Mouse (Mus musculus): Measurements from ENCODE around the gene Ddhd1. TPM values are rescaled to one million over a fixed set of nuclear protein-coding genes. Genes with fewer than 3 reads are reported as not detected.

Gene Ddhd1
- total and polyA plus RNA-seq, 3 experiments = 8.5 to 55.2 (median 31.1) TPM

GRCm38 (mm10) chr14:45559018-45559417 lies 98.9 kb downstream of the Ddhd1 start:
- ATAC-seq (ENCODE audit: extremely low read depth, insufficient number of reproducible peaks, low FRiP score, poor library complexity, severe bottlenecking) (no peak), DNase-seq (ENCODE audit: low spot score) (no peak)
- H3K4me3 ChIP-seq (ENCODE audit: low read depth, low read length) = no peak overlapping the region
- no peaks in the 10 kb centered on the region for H3K36me3 ChIP-seq (replicated peaks)
- H3K27me3 ChIP-seq (ENCODE audit: insufficient read depth, low read length) = peaks cover 12% of the 10 kb centered on the region
- H3K9me3 ChIP-seq (replicated peaks) = no peaks in the 10 kb centered on the region
- H3K4me1 ChIP-seq (ENCODE audit: insufficient read depth, low read depth, low read length) = no peaks in the 10 kb centered on the region
- TF ChIP-seq POLR2AphosphoS5 (IDR thresholded peaks at IDR 0.05; ENCODE audit: insufficient replicate concordance, low read depth, low read length) (no peak), TAL1 (conservative IDR thresholded peaks at IDR 0.05; ENCODE audit: low read depth, low read length) (no peak), CTCF (IDR thresholded peaks at IDR 0.05; ENCODE audit: low read depth, low read length) (no peak), GATA2 (IDR thresholded peaks at IDR 0.05; ENCODE audit: borderline replicate concordance, low read depth, low read length) (no peak), GATA1 (IDR thresholded peaks at IDR 0.05; ENCODE audit: borderline replicate concordance, low read length) (no peak)

GRCm38 (mm10) chr14:45554336-45554735 lies 103.6 kb downstream of the Ddhd1 start:
- no peaks in the 10 kb centered on the region for H3K36me3 ChIP-seq (replicated peaks)
- H3K27me3 ChIP-seq (ENCODE audit: insufficient read depth, low read length) = peaks cover 8% of the 10 kb centered on the region
- no peaks in the 10 kb centered on the region for H3K4me1 ChIP-seq (ENCODE audit: insufficient read depth, low read depth, low read length)
- DNase-seq (ENCODE audit: low spot score) (no peak), ATAC-seq (ENCODE audit: extremely low read depth, insufficient number of reproducible peaks, low FRiP score, poor library complexity, severe bottlenecking) (no peak)
- no peak for TF ChIP-seq GATA1 (IDR thresholded peaks at IDR 0.05; ENCODE audit: borderline replicate concordance, low read length)
- no peak overlapping the region for H3K4me3 ChIP-seq (ENCODE audit: low read depth, low read length)
- no peaks in the 10 kb centered on the region for H3K9me3 ChIP-seq (replicated peaks)

DNA sequence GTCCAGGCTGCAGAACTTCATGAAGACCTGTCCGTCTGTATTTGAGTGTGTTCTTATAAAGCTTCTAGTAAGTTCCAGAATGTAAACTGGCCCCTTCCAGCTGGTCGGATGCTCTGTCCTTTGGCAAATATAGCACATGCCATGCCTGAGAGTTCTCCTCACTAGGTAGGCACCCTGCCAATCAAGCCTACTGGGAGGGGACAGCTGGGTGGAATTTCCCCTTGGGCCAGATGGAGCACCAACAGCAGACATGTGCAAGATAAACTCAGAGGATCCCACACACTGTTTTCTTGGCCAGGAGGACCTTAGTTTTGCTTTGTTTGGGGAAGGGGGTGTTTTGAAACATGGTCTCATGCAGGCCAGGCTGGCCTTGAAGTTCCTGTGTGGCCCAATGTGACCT lies 104.1 kb downstream of the Ddhd1 start:
- Histone ChIP-seq H3K4me3 (ENCODE audit: low read depth, low read length) (no peak overlapping the region), H3K4me1 (ENCODE audit: insufficient read depth, low read depth, low read length) (no peaks in the 10 kb centered on the region), H3K27me3 (ENCODE audit: insufficient read depth, low read length) (peaks cover 8% of the 10 kb centered on the region), H3K36me3 (replicated peaks) (no peaks in the 10 kb centered on the region), H3K9me3 (replicated peaks) (no peaks in the 10 kb centered on the region)
- DNase-seq (ENCODE audit: low spot score) (no peak), ATAC-seq (ENCODE audit: extremely low read depth, insufficient number of reproducible peaks, low FRiP score, poor library complexity, severe bottlenecking) (no peak)
- TF ChIP-seq GATA1 (IDR thresholded peaks at IDR 0.05; ENCODE audit: borderline replicate concordance, low read length) (no peak), TAL1 (conservative IDR thresholded peaks at IDR 0.05; ENCODE audit: low read depth, low read length) (no peak), POLR2AphosphoS5 (IDR thresholded peaks at IDR 0.05; ENCODE audit: insufficient replicate concordance, low read depth, low read length) (no peak), GATA2 (IDR thresholded peaks at IDR 0.05; ENCODE audit: borderline replicate concordance, low read depth, low read length) (no peak), CTCF (IDR thresholded peaks at IDR 0.05; ENCODE audit: low read depth, low read length) (no peak)

DNA sequence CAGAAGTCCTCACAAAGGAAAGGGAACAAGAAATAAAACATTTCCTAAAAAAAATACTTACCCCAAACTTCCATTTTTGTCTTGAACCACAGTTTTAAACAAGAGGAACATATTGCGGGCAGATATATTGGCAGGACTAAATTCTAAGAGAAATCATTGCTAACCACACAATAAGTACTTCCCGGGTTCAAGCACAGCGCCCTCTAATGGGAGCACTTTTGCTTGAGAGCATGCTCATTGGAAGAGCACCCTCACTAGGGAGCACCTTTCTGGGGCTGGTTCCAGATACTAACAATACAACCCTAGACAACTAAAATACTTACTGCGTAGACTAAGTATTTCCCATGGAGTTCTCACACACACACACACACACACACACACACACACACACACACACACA lies 105.5 kb downstream of the Ddhd1 start:
- TF ChIP-seq POLR2AphosphoS5 (IDR thresholded peaks at IDR 0.05; ENCODE audit: insufficient replicate concordance, low read depth, low read length) = no peak
- TF ChIP-seq CTCF (IDR thresholded peaks at IDR 0.05; ENCODE audit: low read depth, low read length) = no peak
- no peak for TF ChIP-seq GATA1 (IDR thresholded peaks at IDR 0.05; ENCODE audit: borderline replicate concordance, low read length)
- TF ChIP-seq TAL1 (conservative IDR thresholded peaks at IDR 0.05; ENCODE audit: low read depth, low read length) = no peak
- TF ChIP-seq GATA2 (IDR thresholded peaks at IDR 0.05; ENCODE audit: borderline replicate concordance, low read depth, low read length) = no peak
- no peak for ATAC-seq (ENCODE audit: extremely low read depth, insufficient number of reproducible peaks, low FRiP score, poor library complexity, severe bottlenecking)

DNA sequence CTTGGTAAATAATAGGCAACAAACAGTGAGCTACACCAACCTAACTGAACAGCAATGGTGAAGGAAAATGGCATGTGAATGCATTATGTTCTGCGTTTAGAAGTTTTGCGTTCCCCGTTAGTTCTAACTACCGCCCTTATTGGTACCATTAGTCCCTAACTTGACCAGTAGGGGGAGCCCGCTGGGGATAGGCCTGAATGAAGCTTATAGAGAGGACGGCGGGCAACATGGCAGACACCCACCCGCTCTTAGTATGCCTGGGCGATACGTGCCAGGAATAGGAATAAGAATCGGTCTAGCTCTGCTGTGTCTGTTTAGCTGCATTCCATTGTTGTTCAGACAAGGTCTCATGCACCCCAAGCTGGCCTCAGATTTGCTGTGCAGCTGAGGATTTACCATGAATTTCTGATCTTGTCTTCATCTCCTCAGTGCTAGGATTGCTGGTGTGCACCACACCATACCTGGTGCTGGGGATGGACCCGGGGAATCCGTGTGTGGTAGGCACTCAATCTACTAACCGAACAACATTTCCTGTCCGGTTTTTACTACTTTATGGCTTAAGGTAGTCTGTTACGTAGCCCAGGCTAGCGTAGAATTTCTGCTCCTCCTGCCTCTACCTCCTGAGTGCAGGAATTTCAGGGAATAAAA lies 106.7 kb downstream of the Ddhd1 start:
- H3K27me3 ChIP-seq (ENCODE audit: insufficient read depth, low read length) = peaks cover 13% of the 10 kb centered on the region
- ATAC-seq (ENCODE audit: extremely low read depth, insufficient number of reproducible peaks, low FRiP score, poor library complexity, severe bottlenecking) = no peak
- H3K4me3 ChIP-seq (ENCODE audit: low read depth, low read length) = no peak overlapping the region
- no peaks in the 10 kb centered on the region for H3K4me1 ChIP-seq (ENCODE audit: insufficient read depth, low read depth, low read length)
- no peaks in the 10 kb centered on the region for H3K9me3 ChIP-seq (replicated peaks)
- peak; percentile 20 for DNase-seq (ENCODE audit: low spot score)
- H3K36me3 ChIP-seq (replicated peaks) = no peaks in the 10 kb centered on the region
- TF ChIP-seq TAL1 (conservative IDR thresholded peaks at IDR 0.05; ENCODE audit: low read depth, low read length) (no peak), GATA2 (IDR thresholded peaks at IDR 0.05; ENCODE audit: borderline replicate concordance, low read depth, low read length) (no peak), CTCF (IDR thresholded peaks at IDR 0.05; ENCODE audit: low read depth, low read length) (peak; percentile 55; the same call in 1 of the 2 replicates)

More for the DNA sequence above, 105.5 kb downstream of the Ddhd1 start:
- Histone ChIP-seq H3K4me3 (ENCODE audit: low read depth, low read length) (no peak overlapping the region), H3K9me3 (replicated peaks) (no peaks in the 10 kb centered on the region), H3K4me1 (ENCODE audit: insufficient read depth, low read depth, low read length) (no peaks in the 10 kb centered on the region), H3K27me3 (ENCODE audit: insufficient read depth, low read length) (peaks cover 9% of the 10 kb centered on the region), H3K36me3 (replicated peaks) (no peaks in the 10 kb centered on the region)
- no peak for DNase-seq (ENCODE audit: low spot score)

DNA sequence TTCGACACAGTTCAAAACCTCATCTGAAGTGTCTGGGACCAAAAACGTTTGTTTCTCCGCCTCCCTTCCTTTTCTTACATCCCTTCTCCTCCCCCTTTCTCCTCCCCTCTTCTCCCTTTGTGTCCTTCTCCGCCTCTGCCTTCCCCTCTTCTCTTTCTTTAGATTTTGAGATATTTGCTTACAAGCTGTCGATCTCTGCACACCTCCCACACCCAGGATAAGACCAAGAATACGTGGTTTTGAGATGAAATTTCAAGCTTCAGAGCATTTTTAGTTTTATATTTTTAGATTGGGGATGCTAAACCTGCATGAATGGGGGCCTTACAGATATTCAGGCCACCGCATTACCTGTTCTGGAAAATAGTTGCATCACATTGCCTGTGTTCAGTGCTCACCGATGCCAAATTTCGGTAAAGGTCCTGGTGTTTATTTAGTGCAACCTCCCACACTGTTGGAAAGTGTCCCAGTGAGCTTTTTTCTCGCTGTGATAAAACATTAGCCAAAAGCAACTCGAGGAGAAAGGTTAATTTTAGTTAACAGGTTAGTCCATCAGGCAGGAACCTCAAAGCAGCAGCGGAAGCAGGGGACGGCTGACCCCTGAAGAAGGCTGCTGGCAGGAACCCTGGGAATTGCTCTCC lies 107.8 kb downstream of the Ddhd1 start:
- Histone ChIP-seq H3K36me3 (replicated peaks) (no peaks in the 10 kb centered on the region), H3K27me3 (ENCODE audit: insufficient read depth, low read length) (peaks cover 18% of the 10 kb centered on the region), H3K4me3 (ENCODE audit: low read depth, low read length) (no peak overlapping the region), H3K4me1 (ENCODE audit: insufficient read depth, low read depth, low read length) (no peaks in the 10 kb centered on the region), H3K9me3 (replicated peaks) (no peaks in the 10 kb centered on the region)
- DNase-seq (ENCODE audit: low spot score) (no peak), ATAC-seq (ENCODE audit: extremely low read depth, insufficient number of reproducible peaks, low FRiP score, poor library complexity, severe bottlenecking) (no peak)
- TF ChIP-seq CTCF (IDR thresholded peaks at IDR 0.05; ENCODE audit: low read depth, low read length) (no peak), GATA2 (IDR thresholded peaks at IDR 0.05; ENCODE audit: borderline replicate concordance, low read depth, low read length) (no peak), GATA1 (IDR thresholded peaks at IDR 0.05; ENCODE audit: borderline replicate concordance, low read length) (no peak), POLR2AphosphoS5 (IDR thresholded peaks at IDR 0.05; ENCODE audit: insufficient replicate concordance, low read depth, low read length) (no peak), TAL1 (conservative IDR thresholded peaks at IDR 0.05; ENCODE audit: low read depth, low read length) (no peak)
